Mouse (Mus musculus) forebrain, postnatal 0 days (tissue): ENCODE results near the gene Zfp142. TPM values are rescaled to one million over a fixed set of nuclear protein-coding genes. Genes with fewer than 3 reads are reported as not detected.

Experiments
- ATAC-seq: fragments of 200-750 bp; cut with Nextera tagmentation; 2 replicates; pipeline ENCODE4 v1.8.0; 2017; ENCODE audit warnings: mild to moderate bottlenecking, moderate library complexity
- DNase-seq: peaks from one replicate; pipeline ENCODE4 v3.0.0-alpha.2; 2015
- H3K27ac ChIP-seq: fragments of 300-500 bp; sonication (generic); 2 replicates; pipeline ENCODE4 v1.5.1; 2014; ENCODE audit warnings: low read depth, mild to moderate bottlenecking, antibody characterized with exemption, low read length, moderate library complexity, mixed read lengths
- H3K27me3 ChIP-seq: fragments of 300-500 bp; sonication (generic); 2 replicates; pipeline ENCODE4 v1.6.1; 2014; ENCODE audit warnings: mild to moderate bottlenecking, low read length, mixed read lengths; ENCODE audit not compliant: insufficient read depth
- H3K36me3 ChIP-seq: fragments of 300-500 bp; sonication (generic); 2 replicates; pipeline ENCODE4 v1.6.1; 2014; ENCODE audit warnings: mild to moderate bottlenecking, moderate library complexity; ENCODE audit not compliant: insufficient read depth
- H3K4me1 ChIP-seq: fragments of 300-500 bp; sonication (generic); 2 replicates; pipeline ENCODE4 v1.6.1; 2014; ENCODE audit warnings: antibody characterized with exemption; ENCODE audit not compliant: insufficient read depth
- H3K4me2 ChIP-seq: fragments of 300-500 bp; sonication (generic); 2 replicates; pipeline ENCODE4 v1.6.1; 2014; ENCODE audit warnings: low read depth, mild to moderate bottlenecking, moderate library complexity
- H3K4me3 ChIP-seq: fragments of 300-500 bp; sonication (generic); 2 replicates; pipeline ENCODE4 v1.5.1; 2014; ENCODE audit warnings: low read depth, low read length, mixed read lengths
- H3K9ac ChIP-seq: fragments of 300-500 bp; sonication (generic); 2 replicates; pipeline ENCODE4 v1.6.1; 2014; ENCODE audit warnings: mild to moderate bottlenecking
- H3K9me3 ChIP-seq: fragments of 300-500 bp; sonication (generic); 2 replicates; pipeline ENCODE4 v1.6.1; 2016; ENCODE audit warnings: low read length
- CTCF ChIP-seq: sonication (generic); IDR thresholded peaks from 2 replicates; pipeline ENCODE4 v1.5.1; 2016; ENCODE audit warnings: antibody characterized with exemption, control low read depth, low read depth
- WGBS: fragments of 180-500 bp; shearing (Covaris S2); extraction: QIAGEN DNeasy Blood & Tissue Kit; methylation state at CpG from one replicate; pipeline ENCODE4 v1.1.7; 2014; 5-methylcytosine and 5-hydroxymethylcytosine counted together
- polyA plus RNA-seq: library from polyadenylated mRNA; unstranded; fragments of >200 nt; fragmentation: Nextera tagmentation; extraction: Ambion mirVana; gene quantifications from 2 replicates; pipeline ENCODE4 v1.2.1, GENCODE M21; 2015
- total RNA-seq: library from RNA; depleted of rRNA; stranded (reverse); fragments of >200 nt; gene quantifications from 2 replicates; pipeline ENCODE4 v1.2.3, GENCODE M21; 2014

Zfp142 gene
- total and polyA plus RNA-seq, 2 experiments from 2014 or later, result 6.3 to 12.1 TPM

- no peaks in the 10 kb centered on the region for H3K9me3 ChIP-seq
- peaks cover 72% of the 10 kb centered on the region for H3K36me3 ChIP-seq
- WGBS, result 82% methylated on average over 6 of the region's 6 CpGs
- H3K27ac ChIP-seq, result no peak overlapping the region
- ATAC-seq (no peak), DNase-seq (no peak)
- no peaks in the 10 kb centered on the region for H3K4me1 ChIP-seq
- H3K27me3 ChIP-seq, result no peaks in the 10 kb centered on the region
- no peak for TF ChIP-seq CTCF
- no peak overlapping the region for H3K4me2 ChIP-seq
- H3K9ac ChIP-seq, result no peak overlapping the region
- H3K4me3 ChIP-seq, result no peak overlapping the region
These were observed 22.2 kb downstream of the Zfp142 start for GRCm38 (mm10) chr1:74565834-74566233.

- DNase-seq (no peak), ATAC-seq (no peak)
- Histone ChIP-seq H3K36me3 (peaks cover 10% of the 10 kb centered on the region), H3K9ac (no peak overlapping the region), H3K27me3 (no peaks in the 10 kb centered on the region), H3K4me1 (no peaks in the 10 kb centered on the region), H3K4me2 (no peak overlapping the region), H3K27ac (no peak overlapping the region), H3K4me3 (no peak overlapping the region), H3K9me3 (no peaks in the 10 kb centered on the region)
- no peak for TF ChIP-seq CTCF
- WGBS, result 89% methylated on average over 5 of the region's 5 CpGs
These were observed 29.0 kb downstream of the Zfp142 start for GRCm38 (mm10) chr1:74559061-74559460.

- no peaks in the 10 kb centered on the region for H3K36me3 ChIP-seq
- H3K4me2 ChIP-seq, result peak within 1 kb of the TSS; percentile 40
- peak within 1 kb of the TSS; percentile 40; the same call in 1 of the 2 replicates for H3K9ac ChIP-seq
- TF ChIP-seq CTCF, result no peak
- H3K4me1 ChIP-seq, result peaks cover 6% of the 10 kb centered on the region; the same call in 1 of the 2 replicates
- H3K4me3 ChIP-seq, result peak within 1 kb of the TSS; percentile 16; the same call in 1 of the 2 replicates
- ATAC-seq (no peak), DNase-seq (no peak)
- no peaks in the 10 kb centered on the region for H3K9me3 ChIP-seq
- no peaks in the 10 kb centered on the region for H3K27me3 ChIP-seq
- 30% methylated on average over 4 of the region's 4 CpGs for WGBS
- H3K27ac ChIP-seq, result no peak within 1 kb of the TSS
These were observed 43.9 kb downstream of the Zfp142 start, which contains the start of gene Usp37 for GRCm38 (mm10) chr1:74544184-74544583. Usp37 (minus strand) TSS chr1:74544284.

- peak within 1 kb of the TSS; percentile 16 for H3K4me3 ChIP-seq
These were observed 45.5 kb downstream of the Zfp142 start, which contains the start of gene Plcd4 for GRCm38 (mm10) chr1:74542451-74542961. Plcd4 (plus strand) TSS chr1:74542888.

GRCm38 (mm10) chr1:74538650-74539049, 49.4 kb downstream of the Zfp142 start:
- Histone ChIP-seq H3K9ac (no peak overlapping the region), H3K4me3 (no peak overlapping the region), H3K36me3 (no peaks in the 10 kb centered on the region), H3K4me1 (peaks cover 6% of the 10 kb centered on the region; the same call in 1 of the 2 replicates), H3K27me3 (no peaks in the 10 kb centered on the region), H3K9me3 (no peaks in the 10 kb centered on the region), H3K4me2 (no peak overlapping the region), H3K27ac (0 out of 2 replicates have a peak overlapping the region, but pooled peaks have one; percentile 21)
- ATAC-seq, result peak; percentile 64
- TF ChIP-seq CTCF, result no peak
- DNase-seq, result peak; percentile 55

More at GRCm38 (mm10) chr1:74542451-74542961, 45.5 kb downstream of the Zfp142 start, which contains the start of gene Plcd4:
- peak; percentile 46 for DNase-seq
- Histone ChIP-seq H3K27me3 (no peaks in the 10 kb centered on the region), H3K36me3 (no peaks in the 10 kb centered on the region), H3K27ac (peak within 1 kb of the TSS; percentile 54; the same call in 1 of the 2 replicates), H3K4me1 (peaks cover 6% of the 10 kb centered on the region; the same call in 1 of the 2 replicates), H3K9me3 (no peaks in the 10 kb centered on the region), H3K4me2 (peak within 1 kb of the TSS; percentile 40), H3K9ac (peak within 1 kb of the TSS; percentile 40)
- ATAC-seq, result peak; percentile 81
- WGBS, result 4% methylated on average over 6 of the region's 6 CpGs
- no peak for TF ChIP-seq CTCF

GRCm38 (mm10) chr1:74528589-74528988, 59.5 kb downstream of the Zfp142 start:
- H3K4me2 ChIP-seq, result no peak overlapping the region
- H3K9me3 ChIP-seq, result no peaks in the 10 kb centered on the region
- no peaks in the 10 kb centered on the region for H3K27me3 ChIP-seq
- 93% methylated on average over 7 of the region's 7 CpGs for WGBS
- H3K9ac ChIP-seq, result no peak overlapping the region
- no peak overlapping the region for H3K4me3 ChIP-seq
- DNase-seq (no peak), ATAC-seq (no peak)
- H3K27ac ChIP-seq, result no peak overlapping the region
- peaks cover 74% of the 10 kb centered on the region for H3K36me3 ChIP-seq
- H3K4me1 ChIP-seq, result no peaks in the 10 kb centered on the region
- no peak for TF ChIP-seq CTCF

- Histone ChIP-seq H3K9me3 (no peaks in the 10 kb centered on the region), H3K27me3 (no peaks in the 10 kb centered on the region), H3K27ac (no peak overlapping the region), H3K9ac (no peak overlapping the region), H3K4me2 (no peak overlapping the region), H3K36me3 (peaks cover 77% of the 10 kb centered on the region), H3K4me3 (no peak overlapping the region), H3K4me1 (no peaks in the 10 kb centered on the region)
- DNase-seq (no peak), ATAC-seq (no peak)
- WGBS, result 95% methylated on average over 4 of the region's 4 CpGs
- TF ChIP-seq CTCF, result no peak
These were observed 63.3 kb downstream of the Zfp142 start for GRCm38 (mm10) chr1:74524746-74525145.
